Mouse (Mus musculus) embryonic facial prominence, embryonic 10.5 days (tissue): Measurements from ENCODE around the gene Clta. TPM values are rescaled to one million over a fixed set of nuclear protein-coding genes. Genes with fewer than 3 reads are reported as not detected.
A peak's percentile ranks its signal among the peaks of the same experiment; 100 is the strongest.

Source experiments
- DNase-seq: peaks from one replicate; pipeline ENCODE4 v3.0.0-alpha.2; 2017; ENCODE audit warnings: low spot score
- H3K27ac ChIP-seq: fragments of 300-500 bp; sonication (generic); replicated peaks from 2 replicates; pipeline ENCODE4 v1.5.1; 2016; ENCODE audit warnings: mild to moderate bottlenecking
- H3K27me3 ChIP-seq: fragments of 300-500 bp; sonication (generic); replicated peaks from 2 replicates; pipeline ENCODE4 v1.6.1; 2016; ENCODE audit warnings: low read depth, mild to moderate bottlenecking; ENCODE audit not compliant: poor library complexity, severe bottlenecking
- H3K36me3 ChIP-seq: fragments of 300-500 bp; sonication (generic); replicated peaks from 2 replicates; pipeline ENCODE4 v1.6.1; 2016; ENCODE audit warnings: mild to moderate bottlenecking, moderate library complexity
- H3K4me1 ChIP-seq: fragments of 300-500 bp; sonication (generic); 2 replicates; pipeline ENCODE4 v1.6.1; 2016
- H3K4me3 ChIP-seq: fragments of 300-500 bp; sonication (generic); 2 replicates; pipeline ENCODE4 v1.5.1; 2016; ENCODE audit warnings: mild to moderate bottlenecking, moderate library complexity
- H3K9me3 ChIP-seq: fragments of 300-500 bp; sonication (generic); 2 replicates; pipeline ENCODE4 v1.6.1; 2016; ENCODE audit warnings: mild to moderate bottlenecking
- WGBS: fragments of 180-500 bp; shearing (Covaris S2); methylation state at CpG from one replicate; pipeline ENCODE4 v1.1.7; 2016; 5-methylcytosine and 5-hydroxymethylcytosine counted together
- polyA plus RNA-seq: library from polyadenylated mRNA; unstranded; fragments of >200 nt; fragmentation: Nextera tagmentation; extraction: Ambion mirVana; gene quantifications from 2 replicates; pipeline ENCODE4 v1.2.1, GENCODE M21; 2016

Clta gene
- polyA plus RNA-seq, result 212 and 222 TPM in 2 replicates

GRCm38 (mm10) chr4:44004126-44004525 is at the start of gene Clta:
TSS of gene Clta (plus strand) at chr4:44004452.
- no peaks in the 10 kb centered on the region for H3K36me3 ChIP-seq
- H3K4me1 ChIP-seq, result no peaks in the 10 kb centered on the region
- no peaks in the 10 kb centered on the region for H3K27me3 ChIP-seq
- no peak for DNase-seq
- no peak within 1 kb of the TSS for H3K27ac ChIP-seq
- WGBS, result 93% methylated on average over 5 of the region's 5 CpGs
- no peaks in the 10 kb centered on the region for H3K9me3 ChIP-seq
- no peak within 1 kb of the TSS for H3K4me3 ChIP-seq

DNA sequence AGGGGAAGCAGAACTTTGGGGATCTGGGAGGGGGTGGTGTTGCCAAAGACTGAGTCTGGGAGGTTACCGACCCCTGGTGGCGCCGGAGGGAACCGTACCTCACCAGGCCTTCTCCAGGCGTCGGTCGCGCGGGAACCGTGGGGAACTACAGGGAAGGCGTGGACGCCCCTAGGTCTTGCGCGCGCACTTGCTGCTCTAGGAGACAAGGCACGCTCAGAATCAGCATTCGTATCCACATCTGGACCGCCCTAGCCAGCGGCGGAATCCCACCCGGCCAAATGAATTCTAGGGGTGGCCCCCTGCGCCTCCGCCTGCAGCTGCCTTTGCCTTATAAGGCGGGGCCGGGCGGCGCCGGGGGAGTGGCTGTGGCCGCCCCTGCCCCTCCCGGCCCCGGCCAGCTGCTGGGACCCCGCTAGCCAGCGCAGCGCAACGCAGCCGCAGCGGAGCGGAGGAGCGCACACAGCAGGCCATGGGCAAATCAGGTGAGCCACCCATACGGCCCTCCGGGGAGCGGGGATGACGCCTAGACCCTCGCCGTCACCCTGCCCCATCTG is 46.9 kb upstream of the Clta start, which contains the start of gene Glipr2:
Gene Glipr2 (plus strand): TSS at position 110 of the 554 bp plus-strand sequence.
- DNase-seq, result peak; percentile 95
- Histone ChIP-seq H3K27me3 (peaks cover 34% of the 10 kb centered on the region), H3K27ac (peak within 1 kb of the TSS; percentile 90), H3K4me3 (peak within 1 kb of the TSS; percentile 72), H3K9me3 (no peaks in the 10 kb centered on the region), H3K36me3 (no peaks in the 10 kb centered on the region), H3K4me1 (peaks cover 31% of the 10 kb centered on the region)
- under 1% methylated on average over 45 of the region's 45 CpGs for WGBS

DNA sequence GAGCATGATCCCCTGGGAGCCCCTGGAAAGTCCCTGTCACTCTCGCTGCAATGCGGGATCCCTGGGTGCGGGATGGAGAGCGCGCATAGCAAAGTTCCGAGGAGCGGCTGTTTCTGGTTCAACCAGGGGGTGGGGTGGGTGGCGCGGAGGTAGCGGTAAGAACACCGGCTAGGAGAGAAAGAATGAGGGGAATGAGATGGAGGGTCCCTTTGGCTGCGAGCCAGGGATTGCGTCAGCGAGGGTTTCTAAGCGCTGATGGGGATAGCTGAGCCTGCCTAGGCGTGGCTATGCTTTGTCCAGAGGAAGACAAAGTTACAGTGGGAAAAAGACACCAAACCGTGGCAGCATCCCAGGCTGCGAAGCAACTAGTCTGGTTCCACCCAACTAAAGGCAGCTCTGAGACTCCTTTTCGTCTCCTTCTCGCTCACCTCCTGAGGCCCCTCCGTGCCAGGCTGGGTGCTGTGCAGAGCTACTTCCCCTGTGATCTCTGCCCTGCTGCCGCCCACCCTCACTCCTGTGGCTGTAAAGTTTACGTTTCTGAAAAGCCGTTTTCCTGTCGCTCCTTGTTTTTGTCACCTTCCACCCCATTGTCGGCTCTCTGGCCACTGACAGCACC is 46.3 kb upstream of the Clta start:
- no peaks in the 10 kb centered on the region for H3K9me3 ChIP-seq
- H3K27ac ChIP-seq, result peak overlapping the region; percentile 90
- H3K4me1 ChIP-seq, result peaks cover 31% of the 10 kb centered on the region
- WGBS, result under 1% methylated on average over 26 of the region's 26 CpGs
- peaks cover 36% of the 10 kb centered on the region for H3K27me3 ChIP-seq
- DNase-seq, result peak; percentile 83
- no peaks in the 10 kb centered on the region for H3K36me3 ChIP-seq
- peak overlapping the region; percentile 72 for H3K4me3 ChIP-seq

- Histone ChIP-seq H3K4me1 (peaks cover 42% of the 10 kb centered on the region), H3K9me3 (no peaks in the 10 kb centered on the region), H3K4me3 (no peak overlapping the region), H3K27me3 (peaks cover 36% of the 10 kb centered on the region), H3K36me3 (no peaks in the 10 kb centered on the region), H3K27ac (no peak overlapping the region)
- DNase-seq, result no peak
- 63% methylated on average over 9 of the region's 9 CpGs for WGBS
Observed at GRCm38 (mm10) chr4:43959523-43960179, 44.6 kb upstream of the Clta start.

DNA sequence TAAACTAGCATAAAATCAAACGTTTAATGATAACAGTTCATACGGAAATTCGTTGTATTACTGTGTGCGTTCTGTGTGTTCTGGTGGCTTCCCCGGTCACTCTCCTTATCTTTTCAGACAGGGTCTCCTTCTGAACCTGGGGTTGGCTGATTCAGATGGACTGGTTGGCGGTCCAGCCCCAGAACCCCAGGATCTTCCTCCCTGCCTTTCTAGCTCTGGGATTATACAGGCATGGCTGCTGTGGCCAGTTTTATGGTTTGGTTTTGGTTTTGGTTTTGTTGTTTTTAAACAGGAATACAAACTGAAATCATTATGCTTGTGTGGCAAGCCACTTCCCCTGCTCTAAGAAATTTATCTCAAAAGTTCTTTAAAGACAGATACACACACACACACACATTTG is 44.0 kb upstream of the Clta start:
- no peak for DNase-seq
- peaks cover 48% of the 10 kb centered on the region for H3K4me1 ChIP-seq
- H3K4me3 ChIP-seq, result no peak overlapping the region
- no peak overlapping the region for H3K27ac ChIP-seq
- peaks cover 36% of the 10 kb centered on the region for H3K27me3 ChIP-seq
- H3K36me3 ChIP-seq, result no peaks in the 10 kb centered on the region
- WGBS, result 86% methylated on average over 6 of the region's 6 CpGs
- H3K9me3 ChIP-seq, result no peaks in the 10 kb centered on the region

- WGBS, result 45% methylated on average over 2 of the region's 2 CpGs
- DNase-seq, result no peak
- Histone ChIP-seq H3K27me3 (peaks cover 27% of the 10 kb centered on the region), H3K4me1 (peaks cover 53% of the 10 kb centered on the region), H3K4me3 (0 out of 2 replicates have a peak overlapping the region, but pooled peaks have one; percentile 13), H3K36me3 (no peaks in the 10 kb centered on the region), H3K9me3 (no peaks in the 10 kb centered on the region), H3K27ac (peak overlapping the region; percentile 61)
Observed at GRCm38 (mm10) chr4:43964326-43964833, 39.9 kb upstream of the Clta start.

- Histone ChIP-seq H3K27ac (peak overlapping the region; percentile 61), H3K27me3 (peaks cover 21% of the 10 kb centered on the region; the same call in 1 of the 2 replicates), H3K4me3 (0 out of 2 replicates have a peak overlapping the region, but pooled peaks have one; percentile 13), H3K4me1 (peaks cover 54% of the 10 kb centered on the region), H3K36me3 (no peaks in the 10 kb centered on the region), H3K9me3 (no peaks in the 10 kb centered on the region)
- 46% methylated on average over 4 of the region's 4 CpGs for WGBS
- no peak for DNase-seq
Observed at GRCm38 (mm10) chr4:43964951-43965684, 39.1 kb upstream of the Clta start.

DNA sequence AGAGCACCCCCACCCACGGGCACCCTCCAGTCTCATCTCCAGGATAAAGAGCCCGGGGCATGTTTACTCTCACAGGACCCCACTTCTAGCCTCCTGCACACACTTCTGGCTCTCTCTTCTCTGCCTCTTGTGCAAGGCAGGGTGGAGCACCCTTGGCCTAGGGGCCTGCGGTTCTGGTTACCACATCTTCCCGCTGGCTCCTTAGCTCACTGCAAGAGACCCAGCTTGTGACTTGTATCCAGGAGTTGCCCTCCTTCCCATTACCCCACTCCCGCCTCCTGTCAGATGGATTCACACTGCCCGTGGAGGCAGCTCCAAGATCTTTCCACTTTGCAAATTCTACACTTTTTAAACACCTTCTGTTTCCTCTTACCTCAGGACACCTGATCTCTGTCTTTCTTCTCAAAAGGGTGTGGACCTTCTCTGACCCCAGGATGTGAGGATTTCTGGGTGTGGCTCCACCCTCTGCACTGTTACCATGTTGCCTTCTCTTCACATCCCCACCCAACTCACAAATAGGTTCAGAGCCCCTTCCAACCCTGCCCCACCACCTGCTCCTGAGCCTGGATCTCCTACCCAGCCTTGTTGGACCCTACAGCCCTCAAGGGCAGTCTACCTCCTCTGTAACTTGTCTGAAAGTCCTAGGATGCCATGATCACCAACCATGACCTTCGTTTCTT is 38.3 kb upstream of the Clta start:
- Histone ChIP-seq H3K36me3 (peaks cover 6% of the 10 kb centered on the region), H3K4me3 (no peak overlapping the region), H3K27ac (0 out of 2 replicates have a peak overlapping the region, but pooled peaks have one; percentile 61), H3K9me3 (no peaks in the 10 kb centered on the region), H3K27me3 (peaks cover 21% of the 10 kb centered on the region; the same call in 1 of the 2 replicates), H3K4me1 (peaks cover 63% of the 10 kb centered on the region)
- no peak for DNase-seq
- WGBS, result 80% methylated on average over 7 of the region's 7 CpGs

- Histone ChIP-seq H3K9me3 (no peaks in the 10 kb centered on the region), H3K27ac (peak overlapping the region; percentile 71), H3K27me3 (peaks cover 11% of the 10 kb centered on the region; the same call in 1 of the 2 replicates), H3K36me3 (peaks cover 6% of the 10 kb centered on the region), H3K4me3 (no peak overlapping the region), H3K4me1 (peaks cover 79% of the 10 kb centered on the region)
- no peak for DNase-seq
- WGBS, result 47% methylated on average over 13 of the region's 13 CpGs
Observed at GRCm38 (mm10) chr4:43968650-43969049, 35.6 kb upstream of the Clta start.

- Histone ChIP-seq H3K27ac (peak overlapping the region; percentile 80), H3K9me3 (no peaks in the 10 kb centered on the region), H3K27me3 (peaks cover 11% of the 10 kb centered on the region; the same call in 1 of the 2 replicates), H3K36me3 (peaks cover 6% of the 10 kb centered on the region), H3K4me3 (peak overlapping the region; percentile 29; the same call in 1 of the 2 replicates), H3K4me1 (peaks cover 71% of the 10 kb centered on the region)
- peak; percentile 68 for DNase-seq
- 15% methylated on average over 4 of the region's 4 CpGs for WGBS
Observed at GRCm38 (mm10) chr4:43969373-43969772, 34.9 kb upstream of the Clta start.

DNA sequence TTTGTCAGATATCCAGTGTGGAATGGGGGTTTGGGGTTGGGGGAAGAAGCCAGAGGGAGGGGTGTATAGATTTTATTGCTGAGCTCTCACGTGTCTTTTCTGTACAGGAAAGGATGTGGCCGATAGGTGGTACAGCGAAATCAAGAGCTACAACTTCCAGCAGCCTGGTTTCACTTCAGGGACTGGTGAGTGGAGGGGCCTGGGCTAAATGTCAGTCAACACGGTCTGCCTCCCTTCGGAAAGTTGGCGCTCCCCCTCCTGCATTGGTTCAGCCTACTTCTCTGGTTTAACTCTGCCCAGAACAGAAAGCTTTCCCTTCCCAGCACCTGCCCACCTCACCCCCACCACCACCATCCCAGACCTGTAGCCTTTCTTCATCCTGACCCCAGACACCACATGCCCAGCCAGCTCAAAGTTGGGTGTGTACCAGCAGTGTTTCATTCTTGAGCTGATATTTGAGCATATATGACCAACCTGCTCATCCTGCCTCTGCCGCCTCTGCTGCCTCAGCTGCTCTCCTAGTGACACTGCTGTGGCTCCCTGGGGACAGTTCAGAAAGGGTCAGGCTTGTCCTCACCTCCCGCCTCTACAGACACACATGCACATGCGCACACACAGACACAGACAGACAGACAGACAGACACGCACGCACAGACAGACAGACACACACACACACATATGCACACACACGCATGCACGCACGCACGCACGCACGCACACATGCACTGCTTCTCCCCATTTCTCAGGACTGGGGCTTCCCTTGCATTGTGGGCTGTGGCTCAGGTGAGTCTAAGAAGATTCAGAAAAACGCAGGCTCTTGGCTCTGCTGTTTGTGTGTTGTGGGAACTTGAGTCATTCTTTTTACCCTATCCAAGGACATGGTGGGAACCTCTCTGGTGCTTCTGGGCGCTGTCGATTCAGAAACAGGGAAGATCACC is 33.6 kb upstream of the Clta start:
- peaks cover 59% of the 10 kb centered on the region for H3K4me1 ChIP-seq
- no peak for DNase-seq
- peak overlapping the region; percentile 65 for H3K27ac ChIP-seq
- H3K36me3 ChIP-seq, result peaks cover 6% of the 10 kb centered on the region
- peaks cover 11% of the 10 kb centered on the region; the same call in 1 of the 2 replicates for H3K27me3 ChIP-seq
- no peak overlapping the region for H3K4me3 ChIP-seq
- no peaks in the 10 kb centered on the region for H3K9me3 ChIP-seq
- 84% methylated on average over 20 of the region's 20 CpGs for WGBS
